Mouse (Mus musculus): ENCODE measurements around the gene Jun. TPM values are rescaled to one million over a fixed set of nuclear protein-coding genes. Genes with fewer than 3 reads are reported as not detected.

The Jun gene
- total RNA-seq (2023) = 100 to 1,000 TPM; 481 to 731 TPM

DNA sequence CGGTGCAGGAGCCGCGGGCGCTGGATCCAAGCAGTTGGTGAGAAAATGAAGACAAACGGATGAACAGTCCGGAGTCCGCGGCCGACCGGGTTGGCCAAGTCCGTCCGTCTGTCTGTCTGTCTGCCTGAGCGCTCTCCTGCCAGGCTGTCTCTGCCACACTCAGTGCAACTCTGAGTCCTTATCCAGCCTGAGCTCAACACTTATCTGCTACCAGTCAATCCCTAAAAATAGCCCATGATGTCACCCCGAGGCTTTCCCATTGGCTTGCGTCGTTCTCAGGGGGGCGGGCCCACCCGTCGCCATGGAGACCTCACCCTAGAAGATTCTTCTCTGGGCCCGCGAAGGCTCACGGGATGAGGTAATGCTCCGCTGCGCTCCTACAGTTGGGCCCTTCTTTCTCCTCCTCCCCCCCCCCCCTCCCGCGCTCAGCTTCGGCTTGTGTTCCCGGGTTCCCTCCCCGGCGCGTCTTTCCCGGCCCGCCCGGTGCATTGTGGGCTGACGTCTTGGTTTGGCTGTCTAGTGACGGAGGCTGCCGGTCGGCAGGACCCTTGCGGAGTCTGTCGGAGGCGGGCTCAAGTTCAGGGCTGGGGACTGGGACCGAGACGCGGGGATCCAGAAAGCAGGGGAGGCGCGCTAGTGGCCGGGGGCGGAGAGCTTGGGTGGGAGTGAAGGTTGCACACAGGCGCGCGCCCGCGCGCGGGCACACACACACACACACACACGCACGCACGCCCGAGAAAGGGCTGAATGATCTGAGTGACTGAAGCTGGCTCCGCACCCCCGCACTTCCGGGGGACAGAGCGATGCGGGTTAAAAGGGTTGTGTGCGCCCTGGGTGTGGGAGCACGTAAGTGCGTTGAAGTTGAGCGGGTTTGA lies at the start of gene Jun:
Jun (minus strand) TSS at position 198 of the 875 bp plus-strand sequence.

Other genes starting within 250 kb of the Jun start
- not detected for gene Eqtn, start 123.4 kb downstream of the Jun start, total RNA-seq (2023)
- gene Mysm1, start 73.1 kb downstream of the Jun start, total RNA-seq (2023) = 10 to 100 TPM; 28.7 to 36.5 TPM